Mouse (Mus musculus) lung, embryonic 15.5 days (tissue): ENCODE data around the gene Kif2a. TPM values are rescaled to one million over a fixed set of nuclear protein-coding genes. Genes with fewer than 3 reads are reported as not detected.
"Not testable (repeated sequence)": the region's sequence is repeated elsewhere in the genome, so short reads cannot be mapped to it uniquely, and the experiment has no call there.

Experiments used
- ATAC-seq: fragments of 200-750 bp; cut with Nextera tagmentation; 2 replicates; pipeline ENCODE4 v1.8.0; 2017; ENCODE audit warnings: moderate number of reproducible peaks, borderline replicate concordance; ENCODE audit not compliant: low FRiP score, low TSS enrichment; ENCODE audit errors: extremely low read depth
- H3K27ac ChIP-seq: fragments of 300-500 bp; sonication (generic); 2 replicates; pipeline ENCODE4 v1.5.1; 2015; ENCODE audit warnings: moderate library complexity, mild to moderate bottlenecking, inconsistent platforms
- H3K27me3 ChIP-seq: fragments of 300-500 bp; sonication (generic); 2 replicates; pipeline ENCODE4 v1.6.1; 2015; ENCODE audit warnings: inconsistent platforms
- H3K36me3 ChIP-seq: fragments of 300-500 bp; sonication (generic); 2 replicates; pipeline ENCODE4 v1.6.1; 2015; ENCODE audit warnings: inconsistent platforms
- H3K4me1 ChIP-seq: fragments of 300-500 bp; sonication (generic); 2 replicates; pipeline ENCODE4 v1.6.1; 2015; ENCODE audit warnings: inconsistent platforms
- H3K4me2 ChIP-seq: fragments of 300-500 bp; sonication (generic); 2 replicates; pipeline ENCODE4 v1.6.1; 2015; ENCODE audit warnings: inconsistent platforms, mild to moderate bottlenecking, moderate library complexity
- H3K4me3 ChIP-seq: fragments of 300-500 bp; sonication (generic); 2 replicates; pipeline ENCODE4 v1.5.1; 2015; ENCODE audit warnings: mild to moderate bottlenecking, inconsistent platforms
- H3K9ac ChIP-seq: fragments of 300-500 bp; sonication (generic); 2 replicates; pipeline ENCODE4 v1.6.1; 2015; ENCODE audit warnings: inconsistent platforms
- H3K9me3 ChIP-seq: fragments of 300-500 bp; sonication (generic); 2 replicates; pipeline ENCODE4 v1.6.1; 2016; ENCODE audit warnings: inconsistent platforms
- WGBS: fragments of 180-500 bp; shearing (Covaris S2); methylation state at CpG from one replicate; pipeline ENCODE4 v1.1.7; 2015; 5-methylcytosine and 5-hydroxymethylcytosine counted together
- polyA plus RNA-seq: library from polyadenylated mRNA; unstranded; fragments of >200 nt; fragmentation: Nextera tagmentation; extraction: Ambion mirVana; gene quantifications from 2 replicates; pipeline ENCODE4 v1.2.1, GENCODE M21; 2015

Kif2a gene
- polyA plus RNA-seq, 1 experiment from 2014 or later: 23.3 TPM

DNA sequence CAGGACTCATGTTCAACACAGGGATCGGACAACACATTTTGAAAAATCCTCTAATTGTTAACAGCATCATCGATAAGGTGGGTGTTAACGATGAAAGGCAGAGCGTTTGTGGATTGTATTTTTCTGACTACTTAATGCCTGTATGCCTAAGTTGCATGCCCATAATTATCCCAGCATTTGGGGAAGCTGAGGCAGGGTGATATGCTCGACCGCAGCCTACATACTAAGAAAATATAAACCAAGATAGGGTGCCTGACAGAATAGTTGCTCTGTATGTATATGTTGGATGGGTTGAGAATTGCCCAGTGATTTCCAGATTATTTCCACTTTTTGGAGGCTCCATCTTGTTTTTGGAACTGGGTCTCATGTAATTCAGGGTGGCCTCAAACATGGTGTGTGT lies 74.3 kb downstream of the Kif2a start:
- whole genome bisulfite sequencing: 3% methylated on average over 6 of the region's 6 CpGs
- H3K27me3 ChIP-seq: no peaks in the 10 kb centered on the region
- peak overlapping the region; percentile 63 for H3K4me2 ChIP-seq
- H3K36me3 ChIP-seq: peaks cover 25% of the 10 kb centered on the region
- ATAC-seq: no peak
- H3K9me3 ChIP-seq: no peaks in the 10 kb centered on the region
- peak overlapping the region; percentile 80 for H3K9ac ChIP-seq
- peaks cover 8% of the 10 kb centered on the region for H3K4me1 ChIP-seq
- peak overlapping the region; percentile 98 for H3K4me3 ChIP-seq
- H3K27ac ChIP-seq: no peak overlapping the region

GRCm38 (mm10) chr13:106946594-106947540 lies 75.1 kb downstream of the Kif2a start, which contains the start of gene Dimt1:
Gene Dimt1, plus strand, starts transcription at chr13:106947127.
- Histone ChIP-seq H3K27ac (peak within 1 kb of the TSS; percentile 85), H3K36me3 (peaks cover 18% of the 10 kb centered on the region), H3K27me3 (no peaks in the 10 kb centered on the region), H3K4me2 (peak within 1 kb of the TSS; percentile 63), H3K4me3 (peak within 1 kb of the TSS; percentile 98), H3K9me3 (no peaks in the 10 kb centered on the region), H3K4me1 (peaks cover 8% of the 10 kb centered on the region), H3K9ac (peak within 1 kb of the TSS; percentile 80)
- WGBS: under 1% methylated on average over 67 of the region's 68 CpGs
- ATAC-seq: peak; percentile 99

GRCm38 (mm10) chr13:106945518-106945917 lies 76.4 kb downstream of the Kif2a start:
- H3K27me3 ChIP-seq: no peaks in the 10 kb centered on the region
- WGBS: 72% methylated on average over 9 of the region's 9 CpGs
- no peaks in the 10 kb centered on the region for H3K9me3 ChIP-seq
- no peak overlapping the region for H3K9ac ChIP-seq
- H3K4me3 ChIP-seq: no peak overlapping the region
- H3K4me1 ChIP-seq: peaks cover 8% of the 10 kb centered on the region
- ATAC-seq: no peak
- no peak overlapping the region for H3K27ac ChIP-seq
- peaks cover 8% of the 10 kb centered on the region for H3K36me3 ChIP-seq
- H3K4me2 ChIP-seq: no peak overlapping the region

DNA sequence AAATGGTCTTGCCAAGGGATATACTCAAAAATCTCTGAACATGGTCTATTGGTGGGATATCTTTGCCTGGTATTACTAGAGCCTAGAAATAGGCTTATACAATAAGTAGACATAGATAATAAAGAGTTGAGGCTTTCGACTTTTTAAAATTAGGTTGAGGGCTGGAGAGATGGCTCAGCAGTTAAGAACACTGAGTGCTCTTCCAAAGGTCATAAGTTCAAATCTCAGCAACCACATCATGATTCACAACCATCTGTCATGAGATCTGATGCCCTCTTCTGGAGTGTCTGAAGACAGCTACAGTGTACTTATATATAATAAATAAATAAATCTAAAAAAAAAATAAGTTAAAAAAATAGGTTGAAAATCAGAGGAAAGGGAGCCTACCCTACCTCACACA lies 79.2 kb downstream of the Kif2a start:
- ATAC-seq: no peak

GRCm38 (mm10) chr13:106941211-106941976 lies 80.5 kb downstream of the Kif2a start:
- no peaks in the 10 kb centered on the region for H3K27me3 ChIP-seq
- 28% methylated on average over 7 of the region's 7 CpGs for WGBS
- no peaks in the 10 kb centered on the region for H3K36me3 ChIP-seq
- peak overlapping the region; percentile 16; the same call in 1 of the 2 replicates for H3K4me2 ChIP-seq
- no peaks in the 10 kb centered on the region for H3K9me3 ChIP-seq
- peak overlapping the region; percentile 15; the same call in 1 of the 2 replicates for H3K4me3 ChIP-seq
- 0 out of 2 replicates have a peak, but pooled peaks cover 4% of the 10 kb centered on the region for H3K4me1 ChIP-seq
- ATAC-seq: no peak
- H3K27ac ChIP-seq: no peak overlapping the region
- H3K9ac ChIP-seq: no peak overlapping the region

More for the DNA sequence above, 79.2 kb downstream of the Kif2a start:
- Histone ChIP-seq H3K27me3 (no peaks in the 10 kb centered on the region), H3K9ac (no peak overlapping the region), H3K4me2 (no peak overlapping the region), H3K4me1 (peaks cover 2% of the 10 kb centered on the region), H3K36me3 (no peaks in the 10 kb centered on the region), H3K4me3 (no peak overlapping the region), H3K27ac (no peak overlapping the region), H3K9me3 (no peaks in the 10 kb centered on the region)
- WGBS: 67% methylated on average over 1 of the region's 1 CpGs

- ATAC-seq: no peak; the same call in 1 of the 2 replicates
- peak overlapping the region; percentile 94; the same call in 1 of the 2 replicates for H3K9ac ChIP-seq
Observed at GRCm38 (mm10) chr13:106937138-106937472, 84.8 kb downstream of the Kif2a start.

DNA sequence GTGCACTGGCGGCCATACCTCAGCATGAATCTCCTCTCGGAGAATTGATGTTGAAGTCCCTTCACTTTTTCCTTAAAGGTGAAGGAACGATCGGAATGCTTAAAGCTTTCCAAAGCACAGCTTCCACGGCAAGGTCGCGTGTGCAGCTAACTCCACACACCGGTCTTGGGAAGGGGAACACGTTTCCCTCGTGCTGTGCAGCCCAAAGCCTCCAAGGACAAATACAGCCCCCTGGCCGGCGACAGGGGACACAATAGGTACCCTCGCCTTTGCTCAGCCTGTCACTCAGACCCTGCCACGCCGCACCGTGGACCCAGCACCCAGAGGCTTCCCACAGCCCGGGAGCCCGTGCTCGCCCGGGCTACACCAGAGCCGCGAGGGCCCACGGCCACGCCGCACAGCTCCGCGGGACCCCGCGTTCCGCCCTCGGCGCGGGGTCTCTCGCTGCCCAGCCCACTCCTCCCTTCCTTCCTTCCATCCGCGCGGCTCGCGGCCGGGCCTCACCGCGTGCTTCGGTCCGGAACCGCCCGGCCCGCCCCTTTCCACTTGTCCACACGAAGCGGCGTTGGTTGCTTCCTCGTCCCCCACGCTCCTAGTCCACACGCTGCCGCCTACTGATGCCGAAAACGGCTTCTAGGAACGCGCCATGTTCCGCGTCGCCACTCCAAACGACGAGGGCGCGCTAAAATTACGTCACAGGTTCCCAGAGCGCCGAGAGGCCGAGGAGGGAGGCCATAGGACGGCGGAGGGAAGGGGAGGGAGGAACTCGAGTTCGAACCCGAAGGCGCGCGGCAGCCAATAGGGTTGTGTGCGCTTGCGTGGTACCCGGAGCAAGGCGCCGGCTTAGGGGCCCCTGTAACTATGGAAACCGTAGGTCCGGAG lies 85.4 kb downstream of the Kif2a start, which contains the start of gene Ipo11:
TSS of gene Ipo11 (minus strand) at position 703 of the 882 bp plus-strand sequence.
- no peaks in the 10 kb centered on the region for H3K9me3 ChIP-seq
- peak; percentile 97 for ATAC-seq
- H3K27me3 ChIP-seq: no peaks in the 10 kb centered on the region
- H3K4me3 ChIP-seq: peak within 1 kb of the TSS; percentile 96
- H3K4me2 ChIP-seq: peak within 1 kb of the TSS; percentile 58
- H3K9ac ChIP-seq: peak within 1 kb of the TSS; percentile 94
- under 1% methylated on average over 84 of the region's 84 CpGs for WGBS
- peaks cover 11% of the 10 kb centered on the region for H3K4me1 ChIP-seq
- no peaks in the 10 kb centered on the region for H3K36me3 ChIP-seq
- peak within 1 kb of the TSS; percentile 81 for H3K27ac ChIP-seq

More at GRCm38 (mm10) chr13:106937138-106937472, 84.8 kb downstream of the Kif2a start:
- Histone ChIP-seq H3K27ac (no peak overlapping the region), H3K27me3 (no peaks in the 10 kb centered on the region), H3K4me2 (peak overlapping the region; percentile 58), H3K9me3 (no peaks in the 10 kb centered on the region), H3K4me1 (peaks cover 11% of the 10 kb centered on the region), H3K36me3 (no peaks in the 10 kb centered on the region), H3K4me3 (peak overlapping the region; percentile 96)
- WGBS: 27% methylated on average over 7 of the region's 7 CpGs

- H3K9me3 ChIP-seq: no peaks in the 10 kb centered on the region
- peak overlapping the region; percentile 81 for H3K27ac ChIP-seq
- H3K4me1 ChIP-seq: peaks cover 11% of the 10 kb centered on the region
- H3K4me2 ChIP-seq: peak overlapping the region; percentile 58
- no peaks in the 10 kb centered on the region for H3K27me3 ChIP-seq
- ATAC-seq: no peak
- peak overlapping the region; percentile 96 for H3K4me3 ChIP-seq
- H3K36me3 ChIP-seq: no peaks in the 10 kb centered on the region
- peak overlapping the region; percentile 94 for H3K9ac ChIP-seq
- WGBS: 6% methylated on average over 9 of the region's 9 CpGs
Observed at GRCm38 (mm10) chr13:106935871-106936255, 86.1 kb downstream of the Kif2a start.

GRCm38 (mm10) chr13:106929201-106929600 lies 92.7 kb downstream of the Kif2a start:
- no peaks in the 10 kb centered on the region for H3K4me1 ChIP-seq

GRCm38 (mm10) chr13:106928296-106928695 lies 93.6 kb downstream of the Kif2a start:
- WGBS: 88% methylated on average over 4 of the region's 4 CpGs
- H3K9me3 ChIP-seq: peaks cover 6% of the 10 kb centered on the region; the same call in 1 of the 2 replicates
- no peak overlapping the region for H3K9ac ChIP-seq
- no peaks in the 10 kb centered on the region for H3K27me3 ChIP-seq
- H3K36me3 ChIP-seq: peaks cover 14% of the 10 kb centered on the region
- ATAC-seq: no peak
- no peak overlapping the region for H3K27ac ChIP-seq
- no peak overlapping the region for H3K4me3 ChIP-seq
- no peaks in the 10 kb centered on the region for H3K4me1 ChIP-seq
- H3K4me2 ChIP-seq: no peak overlapping the region

More at GRCm38 (mm10) chr13:106929201-106929600, 92.7 kb downstream of the Kif2a start:
- Histone ChIP-seq H3K4me3 (no peak overlapping the region), H3K9ac (no peak overlapping the region), H3K27me3 (no peaks in the 10 kb centered on the region), H3K36me3 (peaks cover 12% of the 10 kb centered on the region), H3K9me3 (peaks cover 6% of the 10 kb centered on the region; the same call in 1 of the 2 replicates), H3K27ac (no peak overlapping the region), H3K4me2 (no peak overlapping the region)
- ATAC-seq: no peak
- WGBS: 68% methylated on average over 2 of the region's 2 CpGs

DNA sequence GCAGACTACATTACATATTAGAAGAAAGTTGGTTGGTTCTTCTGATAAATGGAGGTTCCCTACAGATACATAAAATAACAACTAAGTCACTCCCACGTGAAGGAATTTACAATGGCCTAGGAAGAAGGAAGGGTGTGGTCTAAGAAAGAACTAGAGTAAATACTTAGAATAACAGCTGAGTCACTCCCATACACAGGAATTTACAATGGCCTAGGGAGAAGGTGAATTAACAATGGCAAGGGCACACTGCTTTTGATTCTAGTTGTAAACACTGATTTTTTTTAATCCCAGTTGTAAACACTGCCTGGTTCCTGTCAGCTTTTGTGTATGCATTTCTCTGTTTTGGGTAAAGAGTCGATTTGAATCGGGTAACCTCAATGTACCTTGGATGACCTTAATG lies 96.0 kb downstream of the Kif2a start:
- H3K27me3 ChIP-seq, H3K4me2 ChIP-seq, H3K4me3 ChIP-seq, H3K9me3 ChIP-seq, H3K9ac ChIP-seq, ATAC-seq, H3K27ac ChIP-seq, H3K4me1 ChIP-seq: not testable (repeated sequence)
- H3K36me3 ChIP-seq: peaks cover 14% of the 10 kb centered on the region
- WGBS: 91% methylated on average over 3 of the region's 3 CpGs
